ENCODE assay signal across 8 mouse cellular contexts in the genomic region with DNA sequence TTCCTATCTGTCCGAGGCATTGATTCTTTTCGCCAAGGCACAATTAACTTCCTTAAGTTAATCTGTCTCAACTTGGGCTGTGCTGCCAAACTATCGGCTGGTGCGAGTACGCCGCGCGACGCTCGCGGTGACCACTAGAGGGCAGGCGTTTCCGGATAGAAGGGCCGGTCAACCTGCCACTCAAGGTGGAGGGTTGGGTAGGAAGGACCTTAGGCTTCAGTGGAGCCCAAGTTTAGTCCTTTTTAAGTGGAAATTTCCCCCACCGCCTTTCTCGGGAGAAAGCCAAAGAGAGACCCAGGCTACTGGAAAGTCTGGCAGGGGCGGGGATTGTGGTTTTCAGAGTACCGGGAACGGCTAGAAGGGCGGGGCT. TPM values are rescaled to one million over a fixed set of nuclear protein-coding genes. Genes with fewer than 3 reads are reported as not detected.
DNase-seq lines count a peak whose midpoint lies in the region; ATAC-seq lines count a peak whose summit lies in the region.

No protein-coding gene starts in this region.

- peak overlapping the region; percentile 19; the same call in 1 of the 2 replicates for H3K9ac ChIP-seq in hindbrain, embryonic 15.5 days

- peak; percentile 40 for ATAC-seq in hindbrain, embryonic 15.5 days (ENCODE audit: low FRiP score, low read depth)

- peaks cover 56% of the 10 kb centered on the region for H3K4me1 ChIP-seq in hindbrain, embryonic 15.5 days (replicated peaks)
- peaks cover 68% of the 10 kb centered on the region for H3K4me1 ChIP-seq in megakaryocyte, embryonic 14.5 days

- H3K4me3 ChIP-seq in hindbrain, embryonic 15.5 days, result peak overlapping the region; percentile 41
- peak overlapping the region; percentile 90 for H3K4me3 ChIP-seq in megakaryocyte, embryonic 14.5 days (replicated peaks)

- H3K4me2 ChIP-seq in hindbrain, embryonic 15.5 days, result peak overlapping the region; percentile 67

- H3K27ac ChIP-seq in hindbrain, embryonic 15.5 days (replicated peaks), result peak overlapping the region; percentile 84

- intact Hi-C loops in left cerebral cortex, postnatal 10 days (cut with DNase I), result no loop called here

- H3K27me3 ChIP-seq in hindbrain, embryonic 15.5 days, result no peaks in the 10 kb centered on the region
- H3K27me3 ChIP-seq in megakaryocyte, embryonic 14.5 days (replicated peaks), result peaks cover 74% of the 10 kb centered on the region

- no peaks in the 10 kb centered on the region for H3K9me3 ChIP-seq in hindbrain, embryonic 15.5 days
- no peaks in the 10 kb centered on the region for H3K9me3 ChIP-seq in megakaryocyte, embryonic 14.5 days

- peak; percentile 95 for DNase-seq in ZHBTc4 (ENCODE audit: low read depth, low spot score)
- DNase-seq in cerebellum, postnatal 25 days, result peak; percentile 92 to 94
- peak; percentile 89 for DNase-seq in gastrocnemius, adult 18-20 months (ENCODE audit: low spot score)
- peak; percentile 69 to 87 for DNase-seq in left cerebral cortex, postnatal 10 days (ENCODE audit: extremely low spot score in 1 of 2, low spot score in 2 of 2)
- DNase-seq in right cerebral cortex, adult 18-20 months, result peak; percentile 85
- peak; percentile 82 for DNase-seq in urinary bladder, adult 2 months (ENCODE audit: low spot score)

- no peaks in the 10 kb centered on the region for H3K36me3 ChIP-seq in hindbrain, embryonic 15.5 days
- H3K36me3 ChIP-seq in megakaryocyte, embryonic 14.5 days (replicated peaks; ENCODE audit: low read length), result no peaks in the 10 kb centered on the region

- under 1% methylated on average over 20 of the region's 20 CpGs for WGBS in hindbrain, embryonic 15.5 days

RNA-seq across cellular contexts. Expression of gene Muc1, which starts 0.7 kb away (rescaled TPM):
- total RNA-seq in gastrocnemius, adult 18-20 months (2021), result under 1 TPM; 0.18 to 0.40 TPM
- polyA plus RNA-seq in hindbrain, embryonic 15.5 days (2015; fragmentation: Nextera tagmentation; extraction: Ambion mirVana), result 1.2 and 1.6 TPM in 2 replicates
- 1 to 10 TPM in 1 of 2 experiments, under 1 TPM in 1; 0.58 to 1.8 TPM for total RNA-seq in left cerebral cortex, postnatal 10 days (2021)
- 0.29 and 1.2 TPM in 2 replicates for polyA plus RNA-seq in megakaryocyte, embryonic 14.5 days (2012; ENCODE audit: insufficient read depth, low replicate concordance)
- polyA plus RNA-seq in urinary bladder, adult 2 months (2012; rRNA removed), result 0.94 and 1.2 TPM in 2 replicates

RNA-seq across cellular contexts. Expression of gene Mtx1, which starts 1.3 kb away (rescaled TPM):
- 10 to 100 TPM; 45.4 to 46.7 TPM for total RNA-seq in gastrocnemius, adult 18-20 months (2021)
- 149 and 152 TPM in 2 replicates for polyA plus RNA-seq in hindbrain, embryonic 15.5 days (2015; fragmentation: Nextera tagmentation; extraction: Ambion mirVana)
- total RNA-seq in left cerebral cortex, postnatal 10 days (2021), result 100 to 1,000 TPM in 1 of 2 experiments, 10 to 100 TPM in 1; 98.6 to 102 TPM
- polyA plus RNA-seq in megakaryocyte, embryonic 14.5 days (2012; ENCODE audit: insufficient read depth, low replicate concordance), result 299 and 549 TPM in 2 replicates
- 112 and 131 TPM in 2 replicates for polyA plus RNA-seq in urinary bladder, adult 2 months (2012; rRNA removed)

RNA-seq across cellular contexts. Expression of gene Thbs3, which starts 13.2 kb away (rescaled TPM):
- total RNA-seq in gastrocnemius, adult 18-20 months (2021), result 1 to 10 TPM; 3.6 to 9.2 TPM
- polyA plus RNA-seq in hindbrain, embryonic 15.5 days (2015; fragmentation: Nextera tagmentation; extraction: Ambion mirVana), result 51.5 and 51.6 TPM in 2 replicates
- total RNA-seq in left cerebral cortex, postnatal 10 days (2021), result 10 to 100 TPM; 27.8 to 31.4 TPM
- 0.07 TPM in 1 of 2 replicates, not detected in the other for polyA plus RNA-seq in megakaryocyte, embryonic 14.5 days (2012; ENCODE audit: insufficient read depth, low replicate concordance)
- polyA plus RNA-seq in urinary bladder, adult 2 months (2012; rRNA removed), result 59.3 and 69.8 TPM in 2 replicates

RNA-seq across cellular contexts. Expression of gene Krtcap2, which starts 17.6 kb away (rescaled TPM):
- total RNA-seq in gastrocnemius, adult 18-20 months (2021), result 10 to 100 TPM; 70.2 to 74.5 TPM
- polyA plus RNA-seq in hindbrain, embryonic 15.5 days (2015; fragmentation: Nextera tagmentation; extraction: Ambion mirVana), result 196 and 211 TPM in 2 replicates
- 10 to 100 TPM; 72.1 to 92.1 TPM for total RNA-seq in left cerebral cortex, postnatal 10 days (2021)
- 81.0 and 225 TPM in 2 replicates for polyA plus RNA-seq in megakaryocyte, embryonic 14.5 days (2012; ENCODE audit: insufficient read depth, low replicate concordance)
- 67.7 and 77.1 TPM in 2 replicates for polyA plus RNA-seq in urinary bladder, adult 2 months (2012; rRNA removed)

RNA-seq across cellular contexts. Expression of gene Trim46, which starts 17.9 kb away (rescaled TPM):
- total RNA-seq in gastrocnemius, adult 18-20 months (2021), result under 1 TPM; 0.14 to 0.31 TPM
- 71.3 and 81.6 TPM in 2 replicates for polyA plus RNA-seq in hindbrain, embryonic 15.5 days (2015; fragmentation: Nextera tagmentation; extraction: Ambion mirVana)
- 100 to 1,000 TPM; 112 to 118 TPM for total RNA-seq in left cerebral cortex, postnatal 10 days (2021)
- 1.8 and 2.1 TPM in 2 replicates for polyA plus RNA-seq in megakaryocyte, embryonic 14.5 days (2012; ENCODE audit: insufficient read depth, low replicate concordance)
- polyA plus RNA-seq in urinary bladder, adult 2 months (2012; rRNA removed), result 4.1 and 6.0 TPM in 2 replicates

Comparison
In these comparisons a context has a peak if more than half of its experiments do, and no peak if none do; other contexts are left out.
1. Peak in every context shown above with its lines: DNase-seq, ATAC-seq, H3K4me3 ChIP-seq and H3K27ac ChIP-seq.
2. RNA of gene Thbs3, which starts 13.2 kb away (polyA plus RNA-seq): 59.3 to 69.8 TPM in urinary bladder, adult 2 months and 51.5 to 51.6 TPM in hindbrain, embryonic 15.5 days; 0.07 TPM in megakaryocyte, embryonic 14.5 days; every median in the first group is over 10 times any median in the second.